Mouse (Mus musculus) CH12F3 (cell line): ENCODE data around the gene Ccdc183.

Experiments used
- in situ Hi-C: fragments of 300-500 bp; cut with MboI; formaldehyde crosslinking; loops from 2 replicates; pipeline ENCODE4 v1.14.3; 2020; ENCODE audit warnings: low sequenced_read_pairs

The Ccdc183 gene

DNA sequence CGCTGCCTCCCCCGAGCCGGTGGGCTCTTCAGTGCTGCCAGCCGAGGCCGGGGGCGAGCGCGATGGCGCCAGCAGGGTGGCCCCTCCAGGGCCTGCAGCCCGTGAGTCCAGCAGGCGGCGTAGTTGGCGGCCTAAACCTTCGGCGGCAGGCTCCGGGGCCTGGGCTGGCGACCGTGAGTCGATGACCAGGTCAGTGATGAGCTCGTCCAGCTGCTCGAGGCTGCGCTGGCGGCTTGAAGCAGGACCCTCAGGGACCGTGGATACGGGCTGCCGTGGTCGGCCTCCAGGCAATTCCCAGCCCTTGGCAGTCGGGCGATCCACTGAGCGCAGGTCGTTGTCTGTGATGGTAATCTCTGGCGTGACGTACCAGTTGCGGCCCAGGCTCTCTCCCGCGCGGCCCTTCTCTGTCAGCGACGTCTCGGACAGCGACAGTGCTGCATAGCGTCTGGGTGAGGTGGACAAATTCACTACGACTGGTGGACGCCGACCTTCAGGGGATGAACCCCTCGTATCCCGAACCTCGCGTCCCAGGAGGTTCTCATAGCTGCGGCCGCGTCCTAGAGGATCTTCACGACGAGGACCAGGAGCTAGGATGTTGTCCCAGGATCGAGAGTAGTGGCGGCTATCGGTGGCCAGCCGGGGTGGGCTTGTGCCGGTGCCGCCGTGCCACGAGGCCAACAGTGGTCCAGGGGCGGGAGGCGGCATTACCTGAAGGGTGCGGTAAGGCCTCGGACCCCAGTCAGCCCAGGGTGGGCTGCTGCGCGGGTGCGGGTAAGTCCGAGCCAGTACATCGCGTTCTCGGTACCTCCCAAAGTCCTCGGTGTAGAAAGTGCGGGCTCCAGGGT is 39.3 kb downstream of the Ccdc183 start:
- in situ Hi-C loops: no loop called here

DNA sequence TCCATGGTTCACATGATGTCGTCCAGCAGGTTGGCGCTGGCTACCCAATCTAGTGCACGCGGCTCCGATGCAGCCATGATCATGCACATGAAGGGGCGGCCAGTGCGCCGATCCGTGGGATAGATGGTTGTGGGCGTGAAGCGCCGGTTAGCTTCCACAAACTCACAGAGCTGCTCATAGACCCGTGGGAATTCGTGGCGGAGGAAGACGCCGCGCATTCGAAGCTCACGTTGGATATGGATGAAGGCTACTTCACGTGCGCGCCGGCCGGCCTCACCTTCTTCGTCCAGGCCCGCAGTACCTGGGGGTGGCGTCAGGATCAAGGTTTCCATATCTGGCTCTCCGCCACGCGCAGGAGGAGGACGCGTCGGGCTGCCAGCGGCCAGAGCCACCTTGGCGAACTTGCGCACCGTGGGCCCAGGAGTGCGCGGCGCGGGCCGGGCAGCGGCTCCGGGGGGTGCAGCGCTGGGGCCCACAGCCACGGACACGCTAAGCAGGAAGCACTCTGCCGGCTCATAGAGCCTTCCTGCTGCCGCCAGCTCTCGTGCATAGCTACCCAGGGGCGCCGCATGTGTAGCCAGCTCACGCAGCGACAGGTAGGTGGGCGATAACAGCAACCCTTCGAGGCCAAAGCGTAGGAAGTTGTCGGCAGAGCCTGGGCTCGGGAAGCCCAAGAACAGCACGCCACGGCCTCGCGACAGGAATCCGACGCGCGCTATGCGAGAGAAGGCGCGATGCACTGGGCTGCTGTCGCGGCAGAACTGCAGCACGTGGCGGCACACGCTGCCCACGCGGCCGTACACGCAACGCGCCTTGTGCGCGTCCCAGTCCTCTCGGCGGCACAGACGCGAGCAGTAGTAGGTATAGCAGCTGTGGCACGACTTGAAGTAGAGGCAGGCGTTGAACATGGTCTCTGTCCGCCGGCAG is 40.2 kb downstream of the Ccdc183 start:
- in situ Hi-C loops: no loop called here

DNA sequence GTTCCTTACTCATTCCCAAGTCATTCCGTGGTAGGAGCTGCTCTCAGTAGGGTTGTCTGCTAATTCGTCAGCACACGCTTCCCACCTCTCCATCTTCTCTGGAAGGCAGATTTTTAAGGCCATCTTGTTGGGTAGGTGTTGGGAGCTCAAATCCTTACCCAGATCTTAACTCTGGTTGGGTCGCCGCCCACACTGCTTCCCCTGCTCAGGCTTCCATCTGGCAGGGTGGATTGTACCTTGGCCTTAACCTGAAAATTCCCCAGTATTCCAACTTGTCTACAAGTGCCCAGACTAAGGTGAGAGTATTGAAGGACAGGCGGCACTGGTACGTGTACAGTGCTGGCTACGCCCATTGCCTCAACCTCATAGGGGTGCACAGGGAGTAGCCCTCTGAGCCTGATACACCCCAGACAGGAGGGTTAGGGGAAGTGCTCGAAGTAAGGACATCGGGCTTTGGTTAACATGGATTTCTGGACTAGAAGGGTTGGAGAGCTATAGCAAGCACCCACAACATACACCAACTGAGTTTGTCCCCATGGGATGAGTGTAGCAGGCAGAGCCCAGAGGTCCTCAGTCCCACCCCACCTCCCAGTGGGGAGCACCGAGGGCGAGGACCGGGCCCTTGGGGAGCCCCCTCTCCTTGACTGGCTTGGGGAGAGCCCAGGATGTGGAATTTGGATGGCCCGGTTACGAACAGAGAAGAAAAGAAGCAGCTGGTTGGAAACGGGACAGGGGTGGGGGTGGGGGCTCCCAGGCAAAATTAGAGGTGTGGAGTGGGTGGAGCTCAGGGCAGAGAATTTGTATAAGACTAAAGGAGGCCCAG is 41.2 kb downstream of the Ccdc183 start:
- in situ Hi-C loops: no loop called here

DNA sequence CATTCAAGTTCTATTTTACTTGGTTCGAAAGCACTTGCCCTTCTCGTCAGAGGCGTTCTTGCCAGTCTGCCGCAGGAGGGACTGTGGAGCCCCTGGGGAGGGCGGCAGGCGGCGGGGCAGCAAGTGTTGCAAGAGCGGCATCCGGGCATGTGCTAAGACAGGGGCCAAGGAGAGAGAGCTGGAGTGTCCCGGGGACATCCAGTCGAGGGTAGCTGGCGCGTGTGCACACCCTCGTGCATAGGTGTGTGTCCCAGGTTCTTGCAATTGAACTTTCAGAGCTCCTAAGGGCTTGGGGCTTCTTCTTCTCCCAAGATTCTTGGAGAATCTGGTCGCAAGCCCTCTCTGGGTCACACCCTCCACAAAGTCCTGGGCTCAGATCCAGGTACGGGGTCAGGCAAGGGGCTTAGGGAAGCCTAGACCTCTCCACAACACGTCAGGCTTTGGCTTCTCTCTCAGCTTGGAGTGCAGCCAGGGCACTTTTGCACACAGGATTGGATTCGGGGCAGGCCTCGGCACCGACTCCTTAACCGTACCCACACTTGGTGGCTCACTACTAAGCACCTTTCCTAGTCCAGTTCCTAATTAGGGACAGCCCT is 41.9 kb downstream of the Ccdc183 start:
- in situ Hi-C loops: no loop called here

DNA sequence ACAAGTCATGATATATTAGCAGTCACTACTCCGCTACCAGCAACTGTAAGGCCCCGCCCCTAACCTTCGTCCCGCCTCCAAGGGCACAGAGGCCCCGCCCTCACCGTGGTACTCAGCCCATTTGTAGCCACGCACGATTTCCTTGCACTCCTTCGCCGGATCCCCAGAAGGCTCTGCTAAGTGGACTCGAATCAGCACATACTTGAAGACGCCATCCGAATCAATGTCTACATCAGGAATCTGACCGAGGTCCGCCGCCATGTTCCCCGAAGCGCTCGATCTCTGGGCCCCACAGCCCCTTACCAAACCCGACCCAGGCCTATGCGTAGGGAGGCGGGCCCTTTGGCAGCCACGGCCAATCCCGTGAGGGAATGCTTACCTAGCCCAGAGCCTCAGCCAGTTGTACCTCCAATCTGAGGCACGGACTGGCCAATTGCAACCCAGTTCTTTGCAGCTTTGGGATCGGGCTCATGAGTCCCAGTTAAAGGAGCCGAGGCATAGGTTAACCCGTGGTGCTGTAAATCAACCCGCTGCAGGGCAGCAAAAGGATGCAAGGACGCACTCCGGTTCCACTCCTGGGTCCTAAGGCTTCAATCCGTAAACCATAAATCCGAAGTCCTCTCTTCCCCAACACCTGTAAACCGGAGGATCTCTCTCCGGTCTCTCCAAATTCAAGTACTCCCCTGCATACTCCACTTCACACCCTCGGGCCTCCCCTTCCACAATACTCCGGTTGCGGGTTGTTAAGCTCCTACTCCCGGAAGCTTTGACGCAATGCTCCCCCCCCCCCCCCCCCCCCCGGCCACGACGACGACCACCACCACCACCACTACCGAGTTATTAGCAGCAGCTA is 42.7 kb downstream of the Ccdc183 start, which contains the start of the genes Mamdc4 and Phpt1:
Gene Mamdc4 (minus strand): TSS at position 267 of the 853 bp plus-strand sequence.
Gene Phpt1 (minus strand): TSS at position 646 of the 853 bp plus-strand sequence.
- in situ Hi-C loops: no loop called here

DNA sequence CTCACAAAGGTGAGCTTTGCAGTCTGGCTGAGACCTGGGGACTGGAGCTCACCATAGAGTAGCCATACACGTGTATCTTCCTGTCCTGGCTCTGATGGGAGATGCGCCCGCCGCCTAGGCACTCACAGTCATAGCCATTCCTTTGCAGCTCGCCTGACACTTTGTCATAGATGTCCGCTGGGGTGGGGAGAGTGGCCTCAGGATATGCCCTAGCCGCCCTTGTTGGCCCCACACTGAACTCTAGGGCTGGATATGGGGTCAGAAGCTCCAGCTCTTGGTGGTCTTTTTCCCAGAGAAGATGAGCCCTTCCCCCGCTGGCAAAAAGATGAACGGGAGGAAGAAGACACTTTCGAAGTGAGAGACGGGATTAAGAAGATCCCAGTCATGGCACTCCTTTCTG is 43.3 kb downstream of the Ccdc183 start:
- in situ Hi-C loops: no loop called here

DNA sequence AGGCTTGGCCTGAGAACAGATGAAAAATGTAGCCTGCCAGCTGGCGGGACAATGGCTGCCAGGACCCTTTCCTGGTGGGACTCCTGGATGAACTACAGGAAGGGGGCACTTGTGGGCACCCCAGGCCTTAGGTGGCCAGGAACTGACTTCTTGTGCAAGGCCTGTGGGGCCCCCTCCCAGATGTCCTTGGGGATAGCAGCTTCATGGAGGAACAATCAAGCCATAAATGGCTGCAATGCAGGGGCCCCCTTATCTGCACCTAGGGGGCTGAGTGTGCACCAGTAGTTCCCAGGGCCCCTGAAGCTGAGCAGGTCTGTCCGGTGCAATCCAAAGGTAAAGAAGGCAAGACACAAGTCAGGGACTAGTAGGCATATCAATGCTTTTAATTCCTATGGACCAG is 44.4 kb downstream of the Ccdc183 start:
- in situ Hi-C loops: no loop called here

DNA sequence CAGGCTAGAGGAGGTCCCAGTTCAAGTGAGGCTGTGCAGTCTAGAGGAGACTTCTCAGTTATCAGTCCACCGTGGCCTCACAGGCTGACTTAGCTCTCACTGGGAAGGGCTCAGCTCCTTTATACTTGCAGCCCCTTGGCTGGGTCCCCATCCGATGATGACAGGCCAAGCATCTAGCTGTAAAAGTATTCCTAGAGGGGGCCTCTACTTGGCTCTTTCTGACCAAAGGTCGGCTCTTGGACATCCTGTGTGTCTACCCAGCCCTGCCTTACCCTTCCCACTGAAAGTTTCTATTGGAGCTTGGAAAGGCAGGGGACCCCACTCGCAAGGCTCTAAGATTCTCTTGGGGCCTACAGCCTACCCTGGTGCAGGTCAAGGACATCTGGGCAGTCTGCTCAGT is 46.3 kb downstream of the Ccdc183 start:
- in situ Hi-C loops: no loop called here

DNA sequence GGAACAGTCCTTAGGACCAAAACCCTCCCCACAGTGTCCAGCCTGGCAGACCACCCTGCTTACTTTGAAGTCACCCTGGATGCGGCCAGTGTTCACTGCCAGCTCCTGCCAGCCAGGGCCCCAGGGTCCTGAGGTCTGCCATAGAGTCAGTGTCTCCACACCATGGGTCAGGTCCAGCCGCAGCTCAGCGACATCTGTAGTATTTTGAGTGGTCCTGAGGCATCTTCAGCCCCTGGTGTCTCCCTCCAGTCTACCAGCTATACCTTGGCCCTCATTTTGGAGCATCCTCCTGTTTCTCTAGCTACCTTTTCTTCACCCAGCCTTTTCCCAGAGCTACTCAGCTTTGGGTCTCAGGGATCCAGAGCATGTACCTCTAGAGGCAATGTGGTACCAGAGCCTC is 48.2 kb downstream of the Ccdc183 start:
- in situ Hi-C loops: no loop called here

DNA sequence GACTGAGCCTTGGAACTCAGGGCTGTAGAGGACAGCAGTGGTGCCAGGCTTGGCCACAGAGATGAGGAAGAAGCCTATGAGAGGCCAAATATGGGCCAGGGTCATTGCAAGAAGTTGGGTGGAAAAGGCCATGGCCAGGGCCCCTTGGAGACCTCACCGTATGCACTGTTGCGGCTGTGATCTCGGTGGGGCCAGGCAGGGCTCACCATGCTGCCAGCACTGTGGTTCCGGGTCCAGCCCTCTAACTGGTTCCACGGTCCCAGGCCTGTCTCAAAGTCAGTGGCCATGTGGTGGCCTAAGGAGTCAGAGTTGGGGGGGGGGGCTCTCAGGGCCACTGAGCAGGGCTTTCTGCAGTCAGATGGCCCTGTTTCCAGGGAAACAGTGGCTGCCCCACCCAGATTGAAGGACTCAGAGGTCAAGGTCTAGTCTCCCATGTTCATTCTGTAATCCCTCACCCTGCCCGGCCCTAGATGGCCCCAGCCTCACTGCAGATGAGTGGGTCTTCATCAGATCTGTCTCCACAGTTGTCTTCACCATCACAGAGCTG is 48.9 kb downstream of the Ccdc183 start:
- in situ Hi-C loops: no loop called here

DNA sequence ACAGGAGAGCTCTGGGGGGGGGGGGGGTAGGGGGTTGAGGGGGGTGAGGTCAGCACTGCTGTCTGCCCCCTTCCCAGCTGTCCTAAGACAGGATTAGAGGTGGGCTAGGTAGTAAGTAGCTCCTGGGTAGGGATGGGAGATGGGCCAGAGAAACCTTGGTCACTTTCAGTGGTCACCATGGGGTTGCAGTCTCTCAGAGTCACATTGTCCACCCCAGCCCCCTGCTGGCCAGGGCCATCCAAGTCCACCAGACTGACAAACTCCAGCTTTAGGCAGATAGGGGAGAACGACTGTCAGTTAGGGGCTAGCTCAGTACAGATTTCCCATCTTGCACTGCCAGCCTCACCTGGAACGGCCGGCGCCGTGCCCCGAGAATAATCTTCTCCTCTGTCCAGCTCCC is 50.9 kb downstream of the Ccdc183 start:
- in situ Hi-C loops: no loop called here

DNA sequence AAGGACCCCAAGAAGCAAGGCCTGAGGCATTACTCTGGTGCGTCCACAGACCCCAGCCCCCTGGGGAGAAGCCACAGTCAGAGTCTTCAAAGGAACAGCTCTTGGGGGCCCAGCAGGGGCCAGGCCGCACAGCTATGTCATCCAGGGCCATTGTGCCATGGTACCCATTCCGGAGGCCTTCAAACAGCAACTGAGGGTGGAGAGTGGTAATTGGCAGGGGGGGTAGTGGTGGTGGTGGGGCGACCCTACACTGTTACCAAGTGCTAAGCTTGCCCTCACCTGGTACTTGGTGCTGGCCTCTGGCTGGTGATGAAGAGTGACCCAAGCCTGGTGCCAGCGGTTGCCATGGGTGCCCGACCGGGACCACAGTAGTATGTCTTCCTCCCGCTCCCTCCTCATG is 51.7 kb downstream of the Ccdc183 start:
- in situ Hi-C loops: no loop called here

DNA sequence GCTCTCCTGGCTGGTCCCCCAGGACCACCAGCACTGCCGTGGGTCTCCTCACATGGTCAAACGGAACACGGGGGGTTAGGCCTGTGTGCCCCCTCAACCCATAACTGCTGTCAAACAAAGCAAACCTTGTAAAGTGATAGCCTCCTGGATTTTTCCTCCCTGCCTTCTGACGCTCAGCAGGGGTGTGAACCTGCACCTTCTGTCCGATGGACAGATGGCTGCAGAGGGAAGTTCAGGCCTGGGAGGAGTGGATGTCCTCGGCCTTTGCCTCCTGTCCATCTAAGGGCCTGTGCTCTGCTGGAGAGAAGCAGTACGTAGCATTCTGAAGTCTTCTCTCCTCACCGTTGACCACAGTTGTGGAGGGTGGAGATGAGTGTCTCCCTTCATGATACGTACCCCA is 55.5 kb downstream of the Ccdc183 start:
- in situ Hi-C loops: no loop called here

DNA sequence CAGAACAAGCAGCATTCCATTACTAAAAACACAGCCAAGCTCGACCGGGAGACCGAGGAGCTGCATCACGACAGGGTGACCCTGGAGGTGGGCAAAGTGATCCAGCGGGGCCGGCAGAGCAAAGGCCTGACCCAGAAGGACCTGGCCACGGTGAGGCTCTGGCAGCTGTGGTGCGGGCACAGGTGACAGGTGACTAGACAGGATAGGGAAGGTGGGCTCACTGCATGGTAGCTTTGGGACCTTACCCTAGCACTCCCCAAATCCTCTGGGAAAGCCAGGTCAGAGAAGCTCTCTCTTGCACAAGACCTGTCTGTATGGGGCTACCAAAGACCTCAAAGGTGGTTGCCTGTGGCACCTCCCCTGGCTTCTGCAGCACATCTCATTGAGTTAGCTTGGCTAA is 56.9 kb downstream of the Ccdc183 start:
- in situ Hi-C loops: no loop called here

DNA sequence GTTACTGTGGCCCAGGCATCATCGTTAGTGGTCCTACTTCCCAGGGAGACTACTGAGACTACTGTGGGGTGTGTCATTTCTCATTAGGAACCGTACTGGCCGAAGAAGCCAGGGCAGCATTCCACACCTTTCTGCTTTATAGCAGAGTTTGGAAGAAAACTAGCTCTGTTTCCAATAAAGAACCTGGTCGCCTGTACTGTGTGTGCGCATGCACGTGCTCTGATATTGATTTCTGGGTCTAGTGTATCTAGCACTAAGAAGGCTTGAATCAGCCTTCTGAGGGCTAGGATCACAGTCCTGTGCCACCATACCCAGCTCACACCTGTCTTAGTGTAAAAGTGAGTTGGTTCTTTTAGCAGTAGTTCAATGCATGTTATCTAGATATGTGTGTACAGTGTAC is 58.7 kb downstream of the Ccdc183 start:
- in situ Hi-C loops: no loop called here
